Mouse (Mus musculus): ENCODE data around the gene Glt1d1. TPM values are rescaled to one million over a fixed set of nuclear protein-coding genes. Genes with fewer than 3 reads are reported as not detected.

The Glt1d1 gene
- polyA plus RNA-seq, 1 experiment from 2014 or later: not detected

- no peaks in the 10 kb centered on the region for H3K27me3 ChIP-seq (ENCODE audit: control insufficient read depth, insufficient read depth, low read length)
- H3K27ac ChIP-seq (ENCODE audit: low read length): no peak overlapping the region
- H3K9me3 ChIP-seq (replicated peaks; ENCODE audit: control insufficient read depth, low read length): peaks cover 16% of the 10 kb centered on the region
- H3K4me3 ChIP-seq (ENCODE audit: low read length): no peak overlapping the region
- WGBS: 87% methylated on average over 13 of the region's 13 CpGs
- H3K4me1 ChIP-seq (ENCODE audit: control insufficient read depth, insufficient read depth, low read length): no peaks in the 10 kb centered on the region
- no peaks in the 10 kb centered on the region for H3K36me3 ChIP-seq (ENCODE audit: control insufficient read depth, insufficient read depth)
- no peak overlapping the region for H3K9ac ChIP-seq (ENCODE audit: low read length)
- no peak overlapping the region for H3K4me2 ChIP-seq (ENCODE audit: low read depth, low read length)
- ATAC-seq (replicated peaks; ENCODE audit: extremely low read depth, insufficient read depth, low FRiP score): no peak
Measured at GRCm38 (mm10) chr5:127639635-127640034, 7.6 kb downstream of the Glt1d1 start.

DNA sequence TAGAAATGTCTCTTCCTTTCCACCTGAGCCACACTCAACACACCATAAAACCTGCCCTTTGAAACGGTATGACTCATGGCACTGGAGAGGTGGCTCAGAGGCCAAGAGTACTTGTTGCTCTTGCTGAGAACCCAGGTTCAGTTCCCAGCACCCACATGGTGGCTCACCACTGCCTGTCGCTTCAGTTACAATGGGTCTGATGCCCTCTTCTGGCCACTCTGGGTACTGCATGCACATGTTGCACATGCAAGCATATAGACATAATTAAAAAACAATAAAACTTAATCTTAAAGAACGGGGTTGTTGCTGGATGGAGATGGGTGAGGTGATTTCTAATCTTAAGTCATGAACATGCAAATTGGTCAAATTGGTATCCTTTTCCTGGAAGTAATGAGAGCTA, 8.3 kb downstream of the Glt1d1 start:
- 84% methylated on average over 3 of the region's 3 CpGs for WGBS
- no peak for ATAC-seq (replicated peaks; ENCODE audit: extremely low read depth, insufficient read depth, low FRiP score)
- Histone ChIP-seq H3K4me1 (ENCODE audit: control insufficient read depth, insufficient read depth, low read length) (no peaks in the 10 kb centered on the region), H3K27me3 (ENCODE audit: control insufficient read depth, insufficient read depth, low read length) (no peaks in the 10 kb centered on the region), H3K9ac (ENCODE audit: low read length) (no peak overlapping the region), H3K4me2 (ENCODE audit: low read depth, low read length) (no peak overlapping the region), H3K4me3 (ENCODE audit: low read length) (no peak overlapping the region), H3K36me3 (ENCODE audit: control insufficient read depth, insufficient read depth) (no peaks in the 10 kb centered on the region), H3K9me3 (replicated peaks; ENCODE audit: control insufficient read depth, low read length) (peaks cover 16% of the 10 kb centered on the region), H3K27ac (ENCODE audit: low read length) (no peak overlapping the region)

DNA sequence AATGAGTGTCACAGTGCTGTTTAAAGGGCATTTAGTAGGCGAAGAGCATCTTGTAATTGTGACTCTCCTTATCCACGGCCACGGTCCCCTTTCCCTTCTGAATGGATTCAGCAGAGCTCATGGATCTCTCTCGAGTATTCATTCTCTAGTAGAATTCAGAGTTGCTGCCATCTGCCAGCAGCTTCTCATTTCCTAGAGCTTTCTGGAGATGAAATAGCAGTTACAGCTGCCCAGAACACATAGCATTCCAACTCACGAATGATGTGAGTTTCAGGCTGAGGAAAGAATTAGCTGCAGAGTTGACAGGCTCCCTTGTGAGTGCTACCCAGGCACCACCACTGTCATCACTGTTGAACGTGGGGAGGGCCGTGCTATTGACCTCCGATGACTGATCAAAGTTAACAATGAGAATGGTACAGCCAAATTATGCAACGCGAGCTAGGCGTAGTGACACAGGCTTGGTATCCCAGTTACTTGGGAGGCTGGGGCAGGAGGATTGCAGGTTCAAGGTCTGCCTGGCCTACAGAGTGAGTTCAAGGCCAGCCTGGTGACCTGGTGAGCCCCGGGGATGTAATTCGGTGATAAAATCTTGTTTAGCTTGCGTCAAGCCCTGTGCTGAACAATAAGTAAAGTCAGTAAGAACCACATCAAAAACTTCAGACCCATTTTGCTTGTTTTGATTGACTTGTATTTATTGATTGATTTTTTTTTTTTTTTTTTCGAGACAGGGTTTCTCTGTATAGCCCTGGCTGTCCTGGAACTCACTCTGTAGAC, 9.3 kb downstream of the Glt1d1 start:
- ATAC-seq (replicated peaks; ENCODE audit: extremely low read depth, insufficient read depth, low FRiP score): no peak
- Histone ChIP-seq H3K4me3 (ENCODE audit: low read length) (no peak overlapping the region), H3K36me3 (ENCODE audit: control insufficient read depth, insufficient read depth) (no peaks in the 10 kb centered on the region), H3K27me3 (ENCODE audit: control insufficient read depth, insufficient read depth, low read length) (no peaks in the 10 kb centered on the region), H3K9ac (ENCODE audit: low read length) (no peak overlapping the region), H3K4me2 (ENCODE audit: low read depth, low read length) (no peak overlapping the region), H3K4me1 (ENCODE audit: control insufficient read depth, insufficient read depth, low read length) (no peaks in the 10 kb centered on the region), H3K9me3 (replicated peaks; ENCODE audit: control insufficient read depth, low read length) (peaks cover 16% of the 10 kb centered on the region), H3K27ac (ENCODE audit: low read length) (no peak overlapping the region)
- WGBS: 89% methylated on average over 15 of the region's 15 CpGs

- WGBS: 68% methylated on average over 6 of the region's 6 CpGs
- Histone ChIP-seq H3K27ac (ENCODE audit: low read length) (no peak overlapping the region), H3K4me2 (ENCODE audit: low read depth, low read length) (no peak overlapping the region), H3K9me3 (replicated peaks; ENCODE audit: control insufficient read depth, low read length) (peaks cover 12% of the 10 kb centered on the region), H3K36me3 (ENCODE audit: control insufficient read depth, insufficient read depth) (no peaks in the 10 kb centered on the region), H3K4me3 (ENCODE audit: low read length) (no peak overlapping the region), H3K4me1 (ENCODE audit: control insufficient read depth, insufficient read depth, low read length) (no peaks in the 10 kb centered on the region), H3K9ac (ENCODE audit: low read length) (no peak overlapping the region), H3K27me3 (ENCODE audit: control insufficient read depth, insufficient read depth, low read length) (no peaks in the 10 kb centered on the region)
- no peak for ATAC-seq (replicated peaks; ENCODE audit: extremely low read depth, insufficient read depth, low FRiP score)
Measured at GRCm38 (mm10) chr5:127648046-127648445, 16.0 kb downstream of the Glt1d1 start.

DNA sequence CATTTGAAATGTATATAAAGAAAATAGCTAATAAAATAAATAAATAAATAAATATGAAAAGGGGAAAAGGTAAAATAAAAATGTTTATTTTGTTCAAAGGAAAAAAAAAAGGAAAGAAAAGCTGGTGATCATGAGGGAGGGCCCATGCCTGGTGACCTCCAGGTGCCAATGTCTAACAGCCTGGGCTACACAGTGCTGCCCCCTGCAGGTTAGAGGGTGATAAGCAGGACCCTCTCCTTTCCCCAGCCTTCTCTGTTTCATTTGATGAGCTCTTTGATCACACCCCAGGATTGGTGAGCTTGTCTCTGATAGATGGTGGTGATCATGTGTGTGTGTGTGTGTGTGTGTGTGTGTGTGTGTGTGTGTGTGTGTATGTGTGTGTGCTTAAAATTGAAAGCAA, 17.0 kb downstream of the Glt1d1 start:
- peaks cover 9% of the 10 kb centered on the region for H3K9me3 ChIP-seq (replicated peaks; ENCODE audit: control insufficient read depth, low read length)
- H3K4me2 ChIP-seq (ENCODE audit: low read depth, low read length): no peak overlapping the region
- H3K9ac ChIP-seq (ENCODE audit: low read length): no peak overlapping the region
- H3K27me3 ChIP-seq (ENCODE audit: control insufficient read depth, insufficient read depth, low read length): no peaks in the 10 kb centered on the region
- no peak for ATAC-seq (replicated peaks; ENCODE audit: extremely low read depth, insufficient read depth, low FRiP score)
- H3K4me3 ChIP-seq (ENCODE audit: low read length): no peak overlapping the region
- H3K27ac ChIP-seq (ENCODE audit: low read length): no peak overlapping the region
- no peaks in the 10 kb centered on the region for H3K36me3 ChIP-seq (ENCODE audit: control insufficient read depth, insufficient read depth)
- no peaks in the 10 kb centered on the region for H3K4me1 ChIP-seq (ENCODE audit: control insufficient read depth, insufficient read depth, low read length)

- Histone ChIP-seq H3K9me3 (replicated peaks; ENCODE audit: control insufficient read depth, low read length) (peaks cover 12% of the 10 kb centered on the region; the same call in 1 of the 2 replicates), H3K27me3 (ENCODE audit: control insufficient read depth, insufficient read depth, low read length) (no peaks in the 10 kb centered on the region), H3K4me2 (ENCODE audit: low read depth, low read length) (no peak overlapping the region), H3K4me3 (ENCODE audit: low read length) (no peak overlapping the region), H3K36me3 (ENCODE audit: control insufficient read depth, insufficient read depth) (no peaks in the 10 kb centered on the region), H3K27ac (ENCODE audit: low read length) (no peak overlapping the region), H3K4me1 (ENCODE audit: control insufficient read depth, insufficient read depth, low read length) (no peaks in the 10 kb centered on the region), H3K9ac (ENCODE audit: low read length) (no peak overlapping the region)
- WGBS: 65% methylated on average over 2 of the region's 2 CpGs
- ATAC-seq (replicated peaks; ENCODE audit: extremely low read depth, insufficient read depth, low FRiP score): no peak
Measured at GRCm38 (mm10) chr5:127658257-127658656, 26.2 kb downstream of the Glt1d1 start.

DNA sequence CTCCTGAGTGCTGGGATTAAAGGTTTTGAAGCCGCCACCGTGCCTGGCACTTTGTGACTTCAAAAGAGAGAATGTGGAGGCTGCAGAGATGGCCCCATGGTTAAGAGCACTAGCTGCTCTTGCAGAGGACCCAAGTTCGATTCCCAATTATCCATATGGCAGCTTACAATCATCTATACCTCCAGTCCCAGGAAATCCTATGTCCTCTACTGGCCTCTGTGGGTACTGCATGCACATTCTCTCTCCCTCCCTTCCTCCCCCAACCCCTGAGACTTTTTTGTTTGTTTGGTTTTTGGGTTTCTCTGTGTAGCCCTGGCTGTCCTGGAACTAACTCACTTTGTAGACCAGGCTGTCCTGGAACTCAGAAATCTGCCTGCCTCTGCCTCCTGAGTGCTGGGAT, 27.2 kb downstream of the Glt1d1 start:
- no peak overlapping the region for H3K27ac ChIP-seq (ENCODE audit: low read length)
- no peaks in the 10 kb centered on the region for H3K27me3 ChIP-seq (ENCODE audit: control insufficient read depth, insufficient read depth, low read length)
- no peak for ATAC-seq (replicated peaks; ENCODE audit: extremely low read depth, insufficient read depth, low FRiP score)
- no peaks in the 10 kb centered on the region for H3K36me3 ChIP-seq (ENCODE audit: control insufficient read depth, insufficient read depth)
- H3K4me2 ChIP-seq (ENCODE audit: low read depth, low read length): no peak overlapping the region
- H3K4me1 ChIP-seq (ENCODE audit: control insufficient read depth, insufficient read depth, low read length): no peaks in the 10 kb centered on the region
- H3K9ac ChIP-seq (ENCODE audit: low read length): no peak overlapping the region
- H3K9me3 ChIP-seq (replicated peaks; ENCODE audit: control insufficient read depth, low read length): peaks cover 11% of the 10 kb centered on the region; the same call in 1 of the 2 replicates
- 84% methylated on average over 3 of the region's 3 CpGs for WGBS
- no peak overlapping the region for H3K4me3 ChIP-seq (ENCODE audit: low read length)

GRCm38 (mm10) chr5:127660267-127660666, 28.2 kb downstream of the Glt1d1 start:
- H3K9ac ChIP-seq (ENCODE audit: low read length): no peak overlapping the region
- H3K27me3 ChIP-seq (ENCODE audit: control insufficient read depth, insufficient read depth, low read length): no peaks in the 10 kb centered on the region
- H3K4me3 ChIP-seq (ENCODE audit: low read length): no peak overlapping the region
- no peaks in the 10 kb centered on the region for H3K4me1 ChIP-seq (ENCODE audit: control insufficient read depth, insufficient read depth, low read length)
- peaks cover 11% of the 10 kb centered on the region; the same call in 1 of the 2 replicates for H3K9me3 ChIP-seq (replicated peaks; ENCODE audit: control insufficient read depth, low read length)
- no peak overlapping the region for H3K27ac ChIP-seq (ENCODE audit: low read length)
- no peak for ATAC-seq (replicated peaks; ENCODE audit: extremely low read depth, insufficient read depth, low FRiP score)
- no peaks in the 10 kb centered on the region for H3K36me3 ChIP-seq (ENCODE audit: control insufficient read depth, insufficient read depth)
- WGBS: 69% methylated on average over 5 of the region's 5 CpGs
- H3K4me2 ChIP-seq (ENCODE audit: low read depth, low read length): no peak overlapping the region

- Histone ChIP-seq H3K4me2 (ENCODE audit: low read depth, low read length) (no peak overlapping the region), H3K27me3 (ENCODE audit: control insufficient read depth, insufficient read depth, low read length) (no peaks in the 10 kb centered on the region), H3K9ac (ENCODE audit: low read length) (no peak overlapping the region), H3K36me3 (ENCODE audit: control insufficient read depth, insufficient read depth) (no peaks in the 10 kb centered on the region), H3K9me3 (replicated peaks; ENCODE audit: control insufficient read depth, low read length) (peaks cover 11% of the 10 kb centered on the region; the same call in 1 of the 2 replicates), H3K4me1 (ENCODE audit: control insufficient read depth, insufficient read depth, low read length) (no peaks in the 10 kb centered on the region), H3K4me3 (ENCODE audit: low read length) (no peak overlapping the region), H3K27ac (ENCODE audit: low read length) (no peak overlapping the region)
- 77% methylated on average over 5 of the region's 5 CpGs for WGBS
- ATAC-seq (replicated peaks; ENCODE audit: extremely low read depth, insufficient read depth, low FRiP score): no peak
Measured at GRCm38 (mm10) chr5:127660979-127661378, 28.9 kb downstream of the Glt1d1 start.
